Mouse (Mus musculus): ENCODE data around the gene Orai3. TPM values are rescaled to one million over a fixed set of nuclear protein-coding genes. Genes with fewer than 3 reads are reported as not detected.

The Orai3 gene
- polyA plus RNA-seq, 1 experiment = 44.2 TPM

DNA sequence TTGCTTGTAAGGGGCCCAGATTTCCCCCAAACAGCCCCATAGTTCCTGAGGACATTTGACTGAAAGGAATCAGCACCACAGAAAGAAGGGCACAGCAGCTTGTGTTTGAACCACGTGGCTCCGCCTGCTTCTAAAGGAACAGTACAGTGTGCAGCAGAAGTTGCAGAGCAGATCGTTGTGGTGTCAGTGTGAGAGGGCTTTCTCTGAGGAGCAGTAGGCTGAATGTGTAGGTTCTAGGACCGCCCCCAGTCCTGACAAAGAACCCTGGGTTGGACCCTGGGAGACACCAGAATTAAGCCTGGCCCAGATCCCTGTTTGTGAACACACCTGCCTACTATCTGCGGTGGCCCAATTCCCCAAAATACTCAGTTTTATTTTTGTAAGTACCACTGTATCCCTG is 1.6 kb downstream of the Orai3 start:
- peaks cover 17% of the 10 kb centered on the region for H3K4me1 ChIP-seq (ENCODE audit: control insufficient read depth, insufficient read depth, low read length)
- peak overlapping the region; percentile 99 for H3K4me3 ChIP-seq (ENCODE audit: insufficient read depth, low read length)
- no peak for TF ChIP-seq POLR2A (IDR thresholded peaks at IDR 0.05; ENCODE audit: borderline replicate concordance, low read depth, low read length)
- TF ChIP-seq CTCF (IDR thresholded peaks at IDR 0.05; ENCODE audit: low read depth, low read length) = no peak
- H3K27ac ChIP-seq (ENCODE audit: insufficient read depth, low read depth, low read length) = peak overlapping the region; percentile 87

DNA sequence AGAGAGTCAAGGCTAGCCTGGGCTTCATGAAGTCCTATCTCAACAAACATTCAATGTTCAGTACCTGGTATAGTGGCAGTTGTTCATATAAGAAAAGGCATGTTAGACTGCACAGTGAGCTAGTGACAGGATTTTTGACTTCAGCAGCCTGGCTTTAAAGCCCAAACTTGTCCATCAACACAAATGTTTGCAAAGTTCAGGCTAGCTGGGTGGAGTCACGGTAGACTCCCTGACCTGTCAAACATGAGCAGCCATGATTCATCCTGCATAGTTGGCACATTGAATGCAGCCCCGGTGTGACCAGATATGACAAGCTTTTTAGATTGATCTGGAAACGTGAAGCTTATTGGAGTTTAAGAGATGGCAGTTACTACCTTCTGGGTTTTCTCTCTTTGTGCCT is 2.5 kb downstream of the Orai3 start:
- TF ChIP-seq CTCF (IDR thresholded peaks at IDR 0.05; ENCODE audit: low read depth, low read length) = no peak
- no peak for TF ChIP-seq POLR2A (IDR thresholded peaks at IDR 0.05; ENCODE audit: borderline replicate concordance, low read depth, low read length)
- no peak overlapping the region for H3K4me3 ChIP-seq (ENCODE audit: insufficient read depth, low read length)
- peaks cover 17% of the 10 kb centered on the region for H3K4me1 ChIP-seq (ENCODE audit: control insufficient read depth, insufficient read depth, low read length)
- H3K27ac ChIP-seq (ENCODE audit: insufficient read depth, low read depth, low read length) = no peak overlapping the region

DNA sequence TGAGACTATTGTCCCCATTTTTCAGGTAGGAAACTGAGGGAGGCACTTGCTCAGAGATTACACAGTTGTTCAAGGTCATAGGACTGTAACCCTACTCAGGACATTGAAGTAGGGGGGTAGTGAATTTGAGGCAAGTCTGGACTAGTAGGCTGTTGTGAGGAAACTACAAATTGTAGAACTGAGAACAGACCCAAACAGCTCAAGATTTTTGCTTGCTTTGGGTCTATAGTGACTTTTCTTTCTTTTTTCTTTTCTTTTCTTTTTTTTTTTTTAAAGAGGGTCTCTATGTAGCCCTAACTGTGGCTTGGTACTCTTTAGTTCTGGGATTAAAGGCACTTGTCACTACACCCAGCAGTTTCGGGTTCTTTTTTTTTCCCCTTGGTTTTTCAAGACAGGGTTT is 2.9 kb downstream of the Orai3 start:
- H3K4me1 ChIP-seq (ENCODE audit: control insufficient read depth, insufficient read depth, low read length) = peaks cover 17% of the 10 kb centered on the region
- no peak overlapping the region for H3K27ac ChIP-seq (ENCODE audit: insufficient read depth, low read depth, low read length)
- H3K4me3 ChIP-seq (ENCODE audit: insufficient read depth, low read length) = no peak overlapping the region
- no peak for TF ChIP-seq POLR2A (IDR thresholded peaks at IDR 0.05; ENCODE audit: borderline replicate concordance, low read depth, low read length)
- TF ChIP-seq CTCF (IDR thresholded peaks at IDR 0.05; ENCODE audit: low read depth, low read length) = no peak

DNA sequence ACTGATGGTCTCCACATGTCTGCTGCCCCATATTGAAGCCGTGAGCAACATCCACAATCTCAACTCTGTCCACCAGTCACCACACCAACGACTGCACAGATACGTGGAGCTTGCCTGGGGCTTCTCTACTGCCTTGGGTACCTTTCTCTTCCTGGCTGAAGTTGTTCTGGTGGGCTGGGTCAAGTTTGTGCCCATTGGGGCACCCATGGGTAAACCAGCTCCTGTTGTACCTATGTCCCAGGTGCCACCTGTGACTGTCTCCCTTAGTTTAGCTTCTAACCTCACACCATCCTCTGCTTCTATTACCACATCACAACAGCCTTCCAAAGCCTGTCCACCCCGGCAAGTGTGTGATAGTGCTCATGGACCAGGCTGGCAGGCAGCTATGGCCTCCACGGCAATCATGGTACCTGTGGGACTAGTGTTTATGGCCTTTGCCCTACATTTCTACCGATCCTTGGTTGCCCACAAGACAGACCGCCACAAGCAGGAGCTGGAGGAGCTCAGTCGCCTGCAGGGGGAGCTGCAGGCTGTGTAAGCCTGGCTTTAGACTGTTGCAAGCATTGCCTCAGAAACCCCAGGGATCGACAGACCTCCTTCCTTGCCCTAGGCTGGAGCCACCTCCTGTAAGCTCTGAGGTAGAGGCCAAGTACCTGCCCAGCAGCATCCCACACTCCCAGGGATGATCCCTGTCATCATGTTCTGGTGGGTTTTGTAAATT is 4.2 kb downstream of the Orai3 start:
- Histone ChIP-seq H3K27ac (ENCODE audit: insufficient read depth, low read depth, low read length) (no peak overlapping the region), H3K4me1 (ENCODE audit: control insufficient read depth, insufficient read depth, low read length) (peaks cover 20% of the 10 kb centered on the region)
- TF ChIP-seq CTCF (IDR thresholded peaks at IDR 0.05; ENCODE audit: low read depth, low read length) (peak; percentile 51), POLR2A (IDR thresholded peaks at IDR 0.05; ENCODE audit: borderline replicate concordance, low read depth, low read length) (no peak)

DNA sequence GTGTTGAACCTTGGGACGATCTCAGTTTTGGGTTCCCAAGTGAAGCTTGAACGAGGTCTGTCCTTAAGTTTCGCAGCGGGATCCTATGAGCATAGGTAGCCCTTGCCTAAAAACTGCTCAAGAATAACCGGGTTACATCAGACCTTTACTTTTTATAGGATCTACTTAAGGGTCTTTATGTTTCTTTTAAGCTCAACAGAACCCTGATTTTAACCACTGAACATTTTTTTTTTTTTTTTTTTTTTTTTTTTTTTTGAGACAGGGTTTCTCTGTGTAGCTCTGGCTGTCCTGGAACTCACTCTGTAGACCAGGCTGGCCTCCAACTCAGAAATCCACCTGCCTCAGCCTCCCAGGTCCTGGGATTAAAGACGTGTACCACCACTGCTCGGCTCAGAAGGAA is 6.2 kb downstream of the Orai3 start:
- Histone ChIP-seq H3K27ac (ENCODE audit: insufficient read depth, low read depth, low read length) (peak overlapping the region; percentile 98), H3K4me1 (ENCODE audit: control insufficient read depth, insufficient read depth, low read length) (peaks cover 18% of the 10 kb centered on the region), H3K4me3 (ENCODE audit: insufficient read depth, low read length) (peak overlapping the region; percentile 90)

More for the DNA sequence above, 4.2 kb downstream of the Orai3 start:
- no peak overlapping the region for H3K4me3 ChIP-seq (ENCODE audit: insufficient read depth, low read length)

DNA sequence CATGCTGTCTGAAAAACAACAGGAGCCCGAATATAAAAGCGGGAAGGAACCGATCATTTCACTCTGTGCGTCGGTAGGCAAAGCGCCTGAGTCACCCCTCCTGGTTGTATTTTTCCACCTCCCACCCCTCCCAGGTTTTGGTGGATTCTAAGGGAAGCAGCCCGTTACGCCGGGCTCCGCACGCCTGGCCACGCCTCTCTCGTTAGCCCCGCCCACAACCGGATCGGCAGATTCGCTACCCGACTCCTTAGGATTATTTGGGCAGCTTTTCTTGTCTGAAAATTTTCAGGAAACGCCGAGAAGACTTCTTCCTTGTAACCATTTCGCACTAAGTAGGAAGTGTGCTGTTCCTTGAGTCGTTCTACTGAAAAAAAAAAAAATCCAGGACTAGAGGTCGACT is 6.8 kb downstream of the Orai3 start, which contains the start of gene Setd1a:
TSS of gene Setd1a (plus strand) at position 245 of the 400 bp plus-strand sequence.
- Histone ChIP-seq H3K4me1 (ENCODE audit: control insufficient read depth, insufficient read depth, low read length) (peaks cover 12% of the 10 kb centered on the region), H3K4me3 (ENCODE audit: insufficient read depth, low read length) (peak within 1 kb of the TSS; percentile 90), H3K27ac (ENCODE audit: insufficient read depth, low read depth, low read length) (peak within 1 kb of the TSS; percentile 98)
- TF ChIP-seq POLR2A (IDR thresholded peaks at IDR 0.05; ENCODE audit: borderline replicate concordance, low read depth, low read length) (no peak), CTCF (IDR thresholded peaks at IDR 0.05; ENCODE audit: low read depth, low read length) (no peak)

DNA sequence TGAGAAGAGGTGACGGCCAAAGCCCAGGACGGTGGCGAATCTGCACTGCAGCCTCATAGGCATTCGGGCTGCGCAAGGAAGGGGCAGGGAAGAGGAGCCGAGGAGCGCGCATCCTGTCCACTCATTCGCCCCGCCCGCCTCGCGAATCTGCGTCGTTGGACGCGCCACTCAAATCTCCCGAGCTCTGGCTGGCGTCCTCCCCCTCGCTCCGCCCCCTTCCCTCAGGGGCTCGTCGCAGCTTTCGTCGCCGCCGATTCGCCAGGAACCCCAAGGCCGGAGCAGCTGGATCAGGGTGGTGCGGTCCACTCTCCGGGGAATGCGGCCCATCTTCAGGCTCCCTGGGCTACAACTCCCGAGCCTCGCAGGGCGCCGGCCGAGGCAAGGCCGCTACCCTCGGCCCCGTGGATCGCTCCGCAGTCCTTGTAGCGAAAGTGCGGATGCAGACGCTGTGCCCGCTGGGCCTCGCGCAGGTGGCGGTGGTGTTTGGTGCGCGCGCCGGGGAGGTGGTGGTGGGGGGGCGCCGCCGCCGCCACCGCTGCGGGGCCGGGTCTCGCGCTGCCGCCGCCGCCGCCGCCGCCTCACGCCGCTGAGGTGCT is 7.4 kb downstream of the Orai3 start:
- Histone ChIP-seq H3K4me1 (ENCODE audit: control insufficient read depth, insufficient read depth, low read length) (peaks cover 10% of the 10 kb centered on the region), H3K27ac (ENCODE audit: insufficient read depth, low read depth, low read length) (peak overlapping the region; percentile 98), H3K4me3 (ENCODE audit: insufficient read depth, low read length) (peak overlapping the region; percentile 90)
- TF ChIP-seq POLR2A (IDR thresholded peaks at IDR 0.05; ENCODE audit: borderline replicate concordance, low read depth, low read length) (no peak), CTCF (IDR thresholded peaks at IDR 0.05; ENCODE audit: low read depth, low read length) (no peak)

DNA sequence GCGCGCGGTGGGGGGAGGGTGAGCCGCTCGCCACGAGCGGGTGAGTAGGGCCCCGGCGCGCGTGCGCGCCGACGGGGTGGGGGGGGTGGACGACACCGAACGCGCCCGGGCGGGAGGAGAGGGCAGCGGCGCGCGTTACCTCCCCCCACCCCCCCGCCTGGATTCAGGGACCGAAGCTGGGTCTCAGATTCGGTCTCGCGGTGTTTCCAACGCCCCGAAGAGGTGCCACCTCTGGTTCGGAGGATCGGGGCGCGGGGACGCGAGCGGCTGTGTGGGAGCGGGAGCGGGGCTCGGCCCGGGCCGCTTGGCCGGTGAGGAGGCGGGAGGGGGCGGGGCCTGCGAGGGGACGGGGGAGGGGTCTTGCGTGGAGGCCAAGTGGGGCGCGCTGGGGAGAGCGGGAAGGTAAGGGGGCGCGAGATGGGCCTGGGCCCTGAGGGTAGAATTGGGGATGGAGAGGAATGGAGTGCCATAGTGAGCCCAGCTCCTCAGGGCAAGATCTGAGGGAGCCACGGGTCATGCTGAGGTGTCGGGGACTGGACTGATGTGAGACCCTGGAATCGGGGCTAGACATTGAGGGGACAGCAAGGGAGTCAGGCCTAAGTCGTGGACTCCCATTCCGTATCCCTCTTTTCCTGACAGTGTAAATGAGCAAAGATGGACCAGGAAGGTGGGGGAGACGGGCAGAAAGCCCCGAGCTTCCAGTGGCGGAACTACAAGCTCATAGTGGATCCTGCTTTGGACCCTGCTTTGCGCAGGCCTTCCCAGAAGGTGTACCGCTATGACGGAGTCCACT is 8.1 kb downstream of the Orai3 start:
- Histone ChIP-seq H3K4me1 (ENCODE audit: control insufficient read depth, insufficient read depth, low read length) (peaks cover 7% of the 10 kb centered on the region), H3K27ac (ENCODE audit: insufficient read depth, low read depth, low read length) (peak overlapping the region; percentile 98), H3K4me3 (ENCODE audit: insufficient read depth, low read length) (peak overlapping the region; percentile 90)
- TF ChIP-seq CTCF (IDR thresholded peaks at IDR 0.05; ENCODE audit: low read depth, low read length) = no peak
- TF ChIP-seq POLR2A (IDR thresholded peaks at IDR 0.05; ENCODE audit: borderline replicate concordance, low read depth, low read length) = no peak

DNA sequence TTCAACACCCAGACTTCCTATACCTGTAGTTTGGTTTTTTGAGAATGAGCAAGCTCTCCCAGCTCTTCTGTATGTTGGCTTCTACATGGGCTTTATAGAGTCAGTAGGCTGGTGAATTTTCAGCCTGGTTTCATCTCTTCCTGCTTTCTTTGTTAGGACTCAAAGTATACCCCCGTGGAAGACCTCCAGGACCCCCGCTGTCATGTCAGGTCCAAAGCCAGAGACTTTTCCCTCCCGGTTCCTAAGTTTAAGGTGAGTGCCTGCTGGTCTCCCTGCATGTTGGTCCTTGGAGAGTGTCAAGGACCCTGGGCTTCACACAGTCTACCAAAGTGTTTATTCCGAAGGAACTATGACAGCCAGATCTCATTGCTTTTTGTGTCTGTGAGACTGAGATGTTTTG is 8.7 kb downstream of the Orai3 start:
- no peak overlapping the region for H3K27ac ChIP-seq (ENCODE audit: insufficient read depth, low read depth, low read length)
- no peak for TF ChIP-seq CTCF (IDR thresholded peaks at IDR 0.05; ENCODE audit: low read depth, low read length)
- TF ChIP-seq POLR2A (IDR thresholded peaks at IDR 0.05; ENCODE audit: borderline replicate concordance, low read depth, low read length) = no peak
- peaks cover 7% of the 10 kb centered on the region for H3K4me1 ChIP-seq (ENCODE audit: control insufficient read depth, insufficient read depth, low read length)
- H3K4me3 ChIP-seq (ENCODE audit: insufficient read depth, low read length) = peak overlapping the region; percentile 90

DNA sequence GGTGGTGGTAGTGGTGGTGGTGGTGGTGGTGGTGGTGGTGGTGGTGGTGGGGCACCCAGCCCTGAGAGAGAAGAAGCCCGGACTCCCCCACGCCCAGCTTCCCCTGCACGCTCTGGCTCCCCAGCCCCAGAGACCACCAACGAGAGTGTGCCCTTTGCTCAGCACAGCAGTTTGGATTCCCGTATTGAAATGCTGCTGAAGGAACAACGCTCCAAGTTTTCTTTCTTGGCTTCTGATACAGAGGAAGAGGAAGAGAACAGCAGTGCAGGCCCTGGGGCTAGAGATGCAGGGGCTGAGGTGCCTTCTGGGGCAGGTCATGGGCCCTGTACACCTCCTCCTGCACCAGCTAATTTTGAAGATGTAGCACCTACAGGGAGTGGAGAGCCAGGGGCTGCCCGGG is 15.7 kb downstream of the Orai3 start, which contains the start of gene Gm49388:
TSS of gene Gm49388 (plus strand) at position 301 of the 400 bp plus-strand sequence.
- TF ChIP-seq CTCF (IDR thresholded peaks at IDR 0.05; ENCODE audit: low read depth, low read length) (no peak), POLR2A (IDR thresholded peaks at IDR 0.05; ENCODE audit: borderline replicate concordance, low read depth, low read length) (no peak)

More for the DNA sequence above, 15.7 kb downstream of the Orai3 start, which contains the start of gene Gm49388:
- Histone ChIP-seq H3K27ac (ENCODE audit: insufficient read depth, low read depth, low read length) (no peak within 1 kb of the TSS), H3K4me3 (ENCODE audit: insufficient read depth, low read length) (no peak within 1 kb of the TSS), H3K4me1 (ENCODE audit: control insufficient read depth, insufficient read depth, low read length) (no peaks in the 10 kb centered on the region)
